Mouse (Mus musculus) kidney, adult 2 months (tissue): ENCODE data around the gene Syndig1.

Source experiments
- CTCF ChIP-seq: fragments of 200-500 bp; conservative IDR thresholded peaks from 2 replicates; pipeline ENCODE4 v1.5.1; 2011; ENCODE audit warnings: low read depth, mild to moderate bottlenecking, control low read depth, low read length, moderate library complexity, mixed read lengths; ENCODE audit not compliant: insufficient read depth, insufficient read length
- POLR2A ChIP-seq: fragments of 200-500 bp; IDR thresholded peaks from one replicate; pipeline ENCODE4 v1.6.1; 2011; ENCODE audit warnings: low read depth, low read length, control low read depth

GRCm38 (mm10) chr2:149861002-149861401, 32.0 kb downstream of the Syndig1 start:
- TF ChIP-seq CTCF (no peak), POLR2A (no peak)
